Mouse (Mus musculus) lung, postnatal 14 days (tissue): ENCODE results near the gene Matn4.

Source experiments
- DNase-seq: peaks from one replicate; pipeline ENCODE4 v3.0.0; 2021

Gene Matn4

DNA sequence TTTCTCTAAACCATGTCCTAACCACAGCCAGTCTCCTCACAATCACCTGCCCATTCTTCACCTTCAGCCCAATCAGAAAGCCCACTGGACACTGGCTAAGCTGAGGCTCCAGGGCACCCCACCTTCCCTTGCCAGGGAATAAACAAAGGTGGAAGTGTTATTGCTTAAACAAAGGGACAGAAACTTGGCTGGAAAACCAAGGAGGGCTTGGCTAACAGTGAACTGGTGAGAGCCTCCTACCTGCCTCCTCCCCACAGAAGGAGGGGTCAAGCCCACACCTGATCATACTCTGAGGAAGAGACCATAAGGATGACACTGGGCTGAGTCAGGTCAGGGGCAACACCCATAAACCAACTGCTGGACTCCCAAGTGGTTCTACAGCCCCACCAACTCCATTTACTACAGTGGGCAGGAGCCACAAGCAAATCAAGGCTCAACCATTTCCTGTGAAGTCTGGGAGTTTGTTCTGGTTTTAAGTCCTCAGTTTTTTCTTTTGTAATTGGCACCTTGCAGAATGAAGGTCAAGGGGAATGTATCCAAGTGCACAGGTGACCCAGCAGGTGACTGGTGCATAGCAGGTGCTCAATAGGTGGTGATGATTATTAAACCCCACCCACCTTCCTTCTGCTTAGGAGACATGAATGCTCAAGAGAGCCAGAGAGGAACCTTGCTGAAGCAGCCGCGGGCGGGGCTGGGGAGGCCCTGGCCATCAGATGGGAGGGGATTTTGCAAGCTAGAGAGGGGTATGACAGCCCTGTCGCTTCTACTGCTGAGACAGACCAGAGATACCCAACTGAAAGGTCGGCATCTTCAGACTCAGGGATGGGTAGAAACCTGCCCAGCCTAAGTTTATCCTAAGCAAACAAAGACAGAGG is 30.5 kb upstream of the Matn4 start:
- DNase-seq = no peak

DNA sequence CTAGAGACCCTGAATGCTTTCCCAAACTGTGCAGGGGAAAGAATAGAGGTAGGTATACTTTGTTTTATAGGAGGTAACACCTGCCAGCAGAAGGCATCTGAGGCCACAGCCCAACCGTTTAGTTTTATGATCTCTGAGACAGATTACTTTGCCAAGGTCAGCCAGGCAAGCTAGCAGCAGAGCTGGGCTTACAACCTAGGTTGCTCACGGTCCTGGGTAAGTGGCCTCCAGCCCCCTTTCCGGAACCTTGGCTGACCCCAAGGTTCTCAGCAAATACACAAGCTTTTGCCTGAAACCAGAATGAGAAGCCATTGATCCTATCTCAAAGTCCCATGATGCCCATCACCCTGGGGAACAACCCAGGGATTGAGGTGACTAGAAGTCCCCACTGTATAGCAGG is 29.7 kb upstream of the Matn4 start:
- DNase-seq = no peak

- no peak for DNase-seq
These were observed 28.4 kb upstream of the Matn4 start for GRCm38 (mm10) chr2:164433278-164433895.

- no peak for DNase-seq
These were observed 27.7 kb upstream of the Matn4 start for GRCm38 (mm10) chr2:164432541-164433191.

DNA sequence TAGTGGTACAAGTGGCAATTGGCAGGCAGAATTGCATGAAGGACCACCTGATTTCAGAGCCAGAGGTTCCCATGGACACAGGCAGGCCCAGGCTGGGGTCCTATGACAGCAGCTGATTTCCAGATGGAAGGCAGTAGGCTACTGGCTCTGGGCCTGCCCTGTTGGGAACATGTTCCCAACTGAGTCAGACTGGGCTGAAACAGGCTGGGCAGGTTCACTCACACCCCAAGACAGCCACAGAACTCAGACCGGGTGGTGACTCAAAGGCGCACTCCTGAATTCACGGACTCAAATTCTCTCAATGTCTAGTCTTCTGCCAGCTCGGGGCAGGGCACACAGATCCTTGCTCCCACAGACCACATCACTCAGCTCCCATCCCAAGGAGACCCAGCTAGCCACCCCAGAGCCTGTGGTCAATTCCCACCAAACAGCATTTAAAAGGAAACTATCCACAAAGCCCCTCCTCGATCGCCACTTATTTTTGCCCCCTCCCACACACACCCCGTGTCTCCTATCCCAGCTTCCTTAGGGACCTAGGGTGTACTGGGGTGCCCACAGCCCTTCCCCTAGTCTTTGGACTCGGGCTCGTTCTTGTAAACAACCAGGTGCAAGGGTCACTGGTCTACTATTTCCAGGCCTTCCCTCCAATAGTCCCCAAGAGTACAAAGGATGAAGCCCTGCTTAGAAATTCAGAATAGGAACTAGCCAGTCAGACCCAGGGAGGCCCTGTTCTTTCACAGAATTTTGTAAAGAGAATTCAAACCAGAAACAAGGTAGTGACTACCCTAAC is 26.9 kb upstream of the Matn4 start:
- DNase-seq = peak; percentile 58

DNA sequence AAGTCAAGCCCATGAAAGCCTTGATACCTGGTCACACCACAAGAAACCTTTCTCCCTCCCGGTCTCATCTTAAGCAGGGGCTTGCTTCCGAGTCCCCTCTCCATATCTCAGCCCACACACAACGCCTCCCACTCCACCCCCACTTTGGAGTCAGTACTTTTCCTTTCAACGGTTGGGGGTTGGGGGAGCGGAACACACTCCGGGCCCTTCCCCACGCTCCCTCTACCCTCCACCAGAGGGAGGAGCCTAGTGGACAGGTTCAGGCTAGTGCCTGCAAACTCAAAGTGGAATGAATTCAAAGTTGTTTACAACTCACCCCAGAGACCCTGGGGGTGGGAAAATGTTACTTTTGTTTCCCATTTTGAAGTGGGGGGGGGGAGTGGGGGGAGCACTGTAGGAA is 25.7 kb upstream of the Matn4 start:
- no peak for DNase-seq

- no peak for DNase-seq
These were observed 25.1 kb upstream of the Matn4 start for GRCm38 (mm10) chr2:164429881-164430615.

DNA sequence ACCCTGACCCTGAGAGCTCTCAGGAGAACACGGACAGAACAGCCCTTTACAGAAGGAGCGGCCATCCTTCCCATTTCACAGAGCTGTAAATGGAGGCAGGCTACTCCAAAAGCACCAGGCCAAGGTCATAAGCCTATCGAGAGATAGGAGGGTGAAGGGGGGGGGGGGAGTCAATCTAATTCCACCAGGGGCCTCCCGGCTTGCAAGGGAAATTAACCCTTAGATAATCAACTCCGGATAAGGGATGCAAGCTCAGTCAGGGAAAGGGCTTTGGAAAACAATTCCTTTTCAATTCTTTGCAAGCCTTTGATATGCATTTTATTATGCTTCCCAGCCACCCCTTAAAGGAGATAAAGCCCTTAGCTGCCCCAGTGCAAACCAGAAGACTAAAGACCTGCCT is 23.5 kb upstream of the Matn4 start:
- no peak for DNase-seq

DNA sequence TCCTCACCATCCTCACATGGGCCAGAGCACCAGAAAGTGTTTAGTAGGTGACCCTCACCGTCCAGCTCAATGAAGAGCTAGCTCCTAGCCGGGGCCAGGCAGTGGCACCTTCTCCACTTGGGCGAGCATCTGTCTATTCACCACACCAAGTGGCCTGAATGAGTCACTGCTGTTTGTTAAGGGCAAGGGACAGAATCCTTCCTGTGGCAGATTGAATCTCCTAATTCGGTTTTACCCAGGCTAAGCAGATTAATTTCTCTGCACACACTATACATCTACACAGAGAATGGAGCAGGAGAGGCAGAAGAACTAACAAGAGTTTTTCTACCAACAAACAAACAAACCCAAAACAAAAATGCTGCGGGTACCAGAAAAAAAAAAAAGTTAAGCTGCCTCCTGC is 22.0 kb upstream of the Matn4 start:
- DNase-seq = no peak

- DNase-seq = no peak
These were observed 21.2 kb upstream of the Matn4 start for GRCm38 (mm10) chr2:164426121-164426520.

- no peak for DNase-seq
These were observed 20.4 kb upstream of the Matn4 start for GRCm38 (mm10) chr2:164425401-164425800.

DNA sequence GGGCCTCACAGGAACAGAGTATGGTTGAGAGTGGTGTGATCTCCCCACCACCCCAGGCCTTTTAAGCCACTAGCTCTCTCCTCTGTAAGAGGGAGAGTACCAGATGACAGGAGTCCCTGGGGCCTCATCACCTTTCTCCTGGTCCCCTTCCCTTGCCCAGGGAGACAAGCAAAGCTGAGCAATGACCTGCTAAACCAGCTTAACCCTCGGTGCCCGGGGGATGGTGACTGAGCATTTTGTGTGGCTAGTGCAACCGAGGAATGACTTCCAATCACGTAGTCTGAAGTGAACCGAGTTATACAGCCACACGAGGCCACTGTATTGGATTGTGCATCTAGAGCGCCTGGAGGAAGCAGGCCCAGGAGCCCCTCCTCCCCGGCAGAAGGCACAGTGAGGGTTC is 19.4 kb upstream of the Matn4 start:
- DNase-seq = no peak

DNA sequence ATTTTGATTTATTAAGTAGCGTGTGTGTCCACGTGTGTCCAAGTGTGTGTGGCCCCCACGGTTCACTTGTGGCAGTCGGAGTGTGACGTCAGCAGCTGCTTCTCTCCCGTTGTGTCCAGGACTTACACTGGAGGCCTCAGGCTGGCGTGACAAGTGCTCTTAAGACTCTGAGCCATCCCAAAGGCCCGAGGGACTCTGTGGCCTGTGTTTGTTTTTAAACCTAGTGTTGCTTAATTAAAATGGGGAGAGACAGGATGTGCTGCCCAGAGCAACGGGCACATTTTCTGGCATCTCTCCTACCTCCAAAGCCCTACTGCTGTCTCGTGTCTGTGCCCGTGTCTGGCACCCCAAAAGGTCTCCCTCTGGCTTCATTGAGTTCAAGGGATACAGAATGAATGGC is 18.5 kb upstream of the Matn4 start:
- no peak for DNase-seq

DNA sequence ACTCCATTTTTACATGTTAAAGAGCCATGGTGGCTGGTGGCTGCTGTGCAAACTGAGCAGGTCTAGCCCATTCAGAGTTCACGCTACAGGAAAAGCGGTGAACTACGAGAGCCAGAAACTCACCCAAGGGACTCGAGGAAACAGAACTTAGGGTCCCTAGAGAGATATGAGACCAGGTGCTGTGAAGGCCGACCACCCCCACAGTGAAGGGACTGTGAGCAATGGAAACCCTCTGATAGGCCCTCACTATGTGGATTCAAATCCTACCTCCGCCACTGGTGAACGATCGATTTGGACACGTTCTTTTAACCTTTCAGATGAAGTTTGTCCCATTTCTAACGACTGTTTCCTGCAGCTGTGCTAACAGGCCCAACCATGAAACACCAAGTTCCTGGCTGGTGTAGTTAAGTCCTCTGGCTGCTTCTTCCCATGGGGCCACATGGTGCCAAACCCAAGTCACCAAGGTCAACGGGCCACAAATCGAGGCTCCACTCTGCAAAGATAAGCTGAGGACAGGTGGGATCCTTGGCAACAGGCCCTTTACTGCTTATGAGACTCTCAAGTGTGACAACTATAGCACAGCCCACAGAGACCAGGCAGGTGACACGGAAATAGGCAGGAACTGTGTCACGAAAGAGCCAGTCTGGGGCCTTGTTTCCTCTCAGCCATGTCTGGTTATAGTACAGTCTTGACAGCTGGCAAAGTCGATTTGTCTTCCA is 17.9 kb upstream of the Matn4 start:
- DNase-seq = no peak

DNA sequence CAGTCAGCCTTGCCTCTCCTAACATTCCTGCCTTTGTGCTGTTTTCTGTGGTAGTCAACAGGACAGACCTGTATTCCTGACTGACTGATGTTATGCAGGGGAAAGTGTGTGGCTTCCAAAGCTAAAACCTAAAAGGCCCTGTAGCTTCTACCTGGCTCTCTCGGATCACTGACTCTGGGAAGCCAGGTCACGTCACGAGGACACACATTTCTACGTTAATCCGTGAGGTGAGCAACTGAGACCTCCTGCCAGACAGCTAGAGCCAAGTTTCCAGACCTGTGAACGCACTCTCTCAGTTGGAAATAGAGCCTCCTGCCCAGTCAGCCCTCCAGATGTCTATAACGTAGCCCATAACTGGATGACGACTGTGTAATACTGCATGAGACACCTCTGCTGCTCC is 17.0 kb upstream of the Matn4 start:
- DNase-seq = no peak

DNA sequence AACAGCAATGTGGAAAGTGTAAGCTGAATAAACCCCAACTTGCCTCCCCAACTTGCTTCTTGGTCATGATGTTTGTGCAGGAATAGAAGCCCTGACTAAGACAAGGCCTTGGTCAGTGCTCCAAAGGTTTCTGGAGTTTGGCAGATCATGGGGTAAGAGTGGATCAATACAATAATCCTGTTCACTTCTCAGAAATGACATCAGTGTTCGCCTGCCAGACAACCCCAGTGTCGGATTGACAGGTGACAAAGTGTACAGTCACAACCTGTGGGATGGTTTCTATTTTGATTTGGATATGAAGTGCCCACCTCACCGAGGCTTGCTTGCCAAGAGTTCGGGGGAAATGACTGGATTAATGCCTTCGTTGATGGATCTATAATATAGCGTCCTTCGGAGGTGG is 16.3 kb upstream of the Matn4 start:
- no peak for DNase-seq

DNA sequence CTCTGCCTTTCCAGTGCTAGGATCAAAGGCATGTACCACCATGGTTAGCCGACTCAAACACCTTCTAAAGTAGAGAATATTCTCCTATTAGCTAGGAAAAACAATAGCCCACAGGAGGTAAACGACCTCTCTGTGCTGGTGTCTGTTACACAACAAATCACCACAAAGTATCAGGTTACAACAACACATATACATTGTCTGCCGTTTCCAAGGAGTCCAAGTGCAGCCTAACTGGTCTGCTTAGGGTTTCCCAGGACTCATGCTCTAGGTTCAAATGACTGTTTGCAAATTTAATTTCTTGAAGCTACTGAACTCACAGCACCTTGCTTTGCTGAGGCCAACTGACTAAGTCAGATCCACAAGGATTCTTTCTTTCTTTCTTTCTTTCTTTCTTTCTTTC is 14.5 kb upstream of the Matn4 start:
- DNase-seq = no peak

- DNase-seq = no peak
These were observed 13.4 kb upstream of the Matn4 start for GRCm38 (mm10) chr2:164418308-164418875.

DNA sequence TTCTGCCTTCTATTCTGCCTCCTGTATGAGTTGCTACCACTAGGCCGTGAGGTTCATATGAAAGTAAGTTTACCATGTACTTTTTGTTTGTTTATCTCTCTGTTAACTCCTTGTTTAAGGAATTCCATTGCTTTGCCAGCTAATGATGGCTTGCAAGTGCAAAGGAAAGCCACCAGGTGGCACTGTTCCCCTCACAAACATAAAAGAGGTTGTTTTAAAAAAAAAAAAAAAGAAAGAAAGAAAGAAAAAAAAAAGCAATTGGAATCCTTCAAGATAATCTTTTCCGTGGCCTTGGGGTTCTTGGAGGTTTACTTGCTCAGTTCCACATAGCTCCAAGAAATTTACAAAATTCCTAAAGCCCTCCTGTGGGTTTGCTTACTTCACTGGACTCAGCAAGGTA is 12.2 kb upstream of the Matn4 start:
- peak; percentile 57 for DNase-seq

- DNase-seq = no peak
These were observed 9.6 kb upstream of the Matn4 start for GRCm38 (mm10) chr2:164414581-164414980.

- DNase-seq = no peak
These were observed 9.2 kb upstream of the Matn4 start for GRCm38 (mm10) chr2:164414167-164414566.

- peak; percentile 81 for DNase-seq
These were observed 2.7 kb upstream of the Matn4 start for GRCm38 (mm10) chr2:164407708-164408107.
